Mouse (Mus musculus) G1E (cell line): ENCODE results near the gene Slc22a14. TPM values are rescaled to one million over a fixed set of nuclear protein-coding genes. Genes with fewer than 3 reads are reported as not detected.

ENCODE experiments used
- ATAC-seq: 2 replicates; pipeline ENCODE4 v1.8.0; 2016; ENCODE audit warnings: mild to moderate bottlenecking; ENCODE audit not compliant: insufficient number of reproducible peaks, poor library complexity, low FRiP score, severe bottlenecking; ENCODE audit errors: extremely low read depth
- DNase-seq: peaks from one replicate; pipeline ENCODE4 v3.0.0; 2012; ENCODE audit warnings: low spot score
- H3K27me3 ChIP-seq: 2 replicates; pipeline ENCODE4 v1.6.1; 2012; ENCODE audit warnings: mild to moderate bottlenecking, low read length, inconsistent platforms; ENCODE audit not compliant: insufficient read depth
- H3K36me3 ChIP-seq: replicated peaks from 2 replicates; pipeline ENCODE3; 2012; ENCODE audit warnings: mild to moderate bottlenecking, inconsistent platforms
- H3K4me1 ChIP-seq: 2 replicates; pipeline ENCODE4 v1.6.1; 2012; ENCODE audit warnings: low read depth, low read length, inconsistent platforms, mixed read lengths; ENCODE audit not compliant: insufficient read depth
- H3K4me3 ChIP-seq: 2 replicates; pipeline ENCODE4 v1.5.1; 2012; ENCODE audit warnings: low read depth, mild to moderate bottlenecking, inconsistent platforms, low read length, moderate library complexity, mixed read lengths
- H3K9me3 ChIP-seq: replicated peaks from 2 replicates; pipeline ENCODE4 v1.6.1; 2012; ENCODE audit warnings: inconsistent platforms
- CTCF ChIP-seq: IDR thresholded peaks from 2 replicates; pipeline ENCODE4 v1.5.1; 2012; ENCODE audit warnings: low read depth, low read length, inconsistent platforms, mixed read lengths
- GATA1 ChIP-seq: IDR thresholded peaks from 2 replicates; pipeline ENCODE4 v1.6.1; 2012; ENCODE audit warnings: borderline replicate concordance, low read length, inconsistent platforms, mixed read lengths
- GATA2 ChIP-seq: IDR thresholded peaks from 2 replicates; pipeline ENCODE4 v1.6.1; 2012; ENCODE audit warnings: low read depth, low read length, inconsistent platforms, borderline replicate concordance
- POLR2AphosphoS5 ChIP-seq: IDR thresholded peaks from 2 replicates; pipeline ENCODE4 v1.6.1; 2012; ENCODE audit warnings: low read depth, low read length, inconsistent platforms; ENCODE audit not compliant: insufficient replicate concordance
- TAL1 ChIP-seq: conservative IDR thresholded peaks from 2 replicates; pipeline ENCODE4 v1.6.1; 2012; ENCODE audit warnings: low read depth, low read length, inconsistent platforms, mixed read lengths
- polyA plus RNA-seq: library from polyadenylated mRNA; stranded (reverse); fragments of >175 nt; gene quantifications from 2 replicates; pipeline ENCODE4 v1.2.3, GENCODE M21; 2012
- total RNA-seq, 2 experiments: library from RNA; stranded (forward) in 1 of 2; stranded (reverse) in 1 of 2; fragments of 200-1000 nt in 1 of 2; fragments of >200 nt in 1 of 2; fragmentation: Nextera tagmentation in 1 of 2; gene quantifications; 2 replicates each; pipeline ENCODE4 v1.2.3; 2014 to 2017

Slc22a14 gene
- total and polyA plus RNA-seq, 3 experiments = not detected

DNA sequence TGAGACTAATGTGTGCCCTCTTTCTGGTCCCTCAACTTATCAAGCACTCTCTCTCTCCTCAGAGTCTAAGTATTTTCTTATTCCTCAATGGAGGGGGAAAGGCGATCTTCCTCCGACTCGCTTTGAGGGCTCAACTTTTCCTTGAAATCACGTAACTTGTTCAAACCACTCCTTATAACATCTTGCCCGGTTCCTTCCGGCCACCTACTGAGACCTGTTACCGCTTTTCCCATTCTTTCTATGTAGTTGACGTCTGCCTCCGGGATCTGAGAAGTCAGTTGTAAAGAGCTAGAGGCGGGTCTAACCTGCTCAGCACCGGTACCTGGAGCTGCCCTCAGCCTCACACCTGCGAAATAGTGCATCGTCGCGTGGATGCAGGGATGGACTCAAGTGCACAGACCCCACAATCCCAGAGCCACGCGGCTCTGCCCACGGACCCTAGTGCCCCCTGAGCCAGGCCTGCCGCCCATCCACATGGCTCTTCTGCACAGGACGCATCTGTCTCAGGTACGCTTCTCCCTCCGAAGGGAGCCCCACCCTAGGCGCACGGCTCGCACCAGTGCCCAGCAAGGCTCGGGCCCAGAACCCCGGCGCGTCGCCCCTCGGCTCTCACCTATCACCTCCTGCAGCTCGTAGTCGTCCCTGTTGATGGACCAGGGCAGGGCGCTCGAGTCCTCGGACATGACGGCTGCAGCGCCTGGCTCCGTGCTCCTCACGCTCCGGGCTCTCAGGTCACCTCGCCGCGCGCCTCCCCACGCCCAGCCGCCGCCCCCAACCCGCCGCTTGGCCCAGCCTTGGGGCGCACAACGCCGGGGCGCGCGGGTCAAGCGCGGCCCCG is 43.7 kb downstream of the Slc22a14 start:
- TF ChIP-seq GATA1 (no peak), GATA2 (no peak), CTCF (no peak), TAL1 (no peak), POLR2AphosphoS5 (no peak)
- DNase-seq = no peak
- H3K4me1 ChIP-seq = peaks cover 42% of the 10 kb centered on the region
- no peak for ATAC-seq
- H3K4me3 ChIP-seq = peak overlapping the region; percentile 99
- no peaks in the 10 kb centered on the region for H3K9me3 ChIP-seq
- no peaks in the 10 kb centered on the region for H3K27me3 ChIP-seq
- H3K36me3 ChIP-seq = peaks cover 22% of the 10 kb centered on the region

- H3K4me1 ChIP-seq = peaks cover 41% of the 10 kb centered on the region
Observed at GRCm38 (mm10) chr9:119320946-119321345, 44.4 kb downstream of the Slc22a14 start.

DNA sequence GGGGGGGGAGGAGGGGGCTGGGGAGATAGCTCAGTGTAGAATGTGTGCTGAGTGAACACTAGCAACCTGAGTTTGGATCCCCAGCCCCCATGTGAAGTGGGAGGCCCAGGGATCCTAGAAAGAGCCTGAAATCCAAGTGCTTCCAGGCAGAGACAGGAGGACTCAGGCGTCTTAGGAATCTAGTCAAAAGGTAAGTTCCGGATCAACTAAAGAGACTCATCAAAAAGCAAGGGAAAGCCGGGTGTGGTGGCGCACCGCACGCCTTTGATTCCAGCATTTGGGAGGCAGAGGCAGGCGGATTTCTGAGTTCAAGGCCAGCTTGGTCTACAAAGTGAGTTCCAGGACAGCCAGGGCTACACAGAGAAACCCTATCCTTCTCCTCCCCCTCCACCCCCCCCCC is 44.9 kb downstream of the Slc22a14 start:
- H3K9me3 ChIP-seq = no peaks in the 10 kb centered on the region
- H3K4me3 ChIP-seq = no peak overlapping the region; the same call in 1 of the 2 replicates
- H3K36me3 ChIP-seq = peaks cover 26% of the 10 kb centered on the region
- H3K27me3 ChIP-seq = no peaks in the 10 kb centered on the region
- H3K4me1 ChIP-seq = peaks cover 44% of the 10 kb centered on the region
- TF ChIP-seq POLR2AphosphoS5 (no peak), GATA2 (no peak), GATA1 (no peak), TAL1 (no peak), CTCF (no peak)
- ATAC-seq = no peak
- no peak for DNase-seq

More at GRCm38 (mm10) chr9:119320946-119321345, 44.4 kb downstream of the Slc22a14 start:
- TF ChIP-seq GATA1 = no peak
- Histone ChIP-seq H3K36me3 (peaks cover 24% of the 10 kb centered on the region), H3K4me3 (peak overlapping the region; percentile 99; the same call in 1 of the 2 replicates), H3K9me3 (no peaks in the 10 kb centered on the region), H3K27me3 (no peaks in the 10 kb centered on the region)
- ATAC-seq = no peak
- DNase-seq = no peak

- DNase-seq (no peak), ATAC-seq (no peak)
- H3K4me3 ChIP-seq = no peak overlapping the region
- no peaks in the 10 kb centered on the region for H3K9me3 ChIP-seq
- H3K36me3 ChIP-seq = peaks cover 34% of the 10 kb centered on the region
- peaks cover 43% of the 10 kb centered on the region for H3K4me1 ChIP-seq
- TF ChIP-seq GATA1 (no peak), GATA2 (no peak), POLR2AphosphoS5 (no peak), CTCF (no peak), TAL1 (no peak)
- no peaks in the 10 kb centered on the region for H3K27me3 ChIP-seq
Observed at GRCm38 (mm10) chr9:119318891-119319290, 46.5 kb downstream of the Slc22a14 start.

DNA sequence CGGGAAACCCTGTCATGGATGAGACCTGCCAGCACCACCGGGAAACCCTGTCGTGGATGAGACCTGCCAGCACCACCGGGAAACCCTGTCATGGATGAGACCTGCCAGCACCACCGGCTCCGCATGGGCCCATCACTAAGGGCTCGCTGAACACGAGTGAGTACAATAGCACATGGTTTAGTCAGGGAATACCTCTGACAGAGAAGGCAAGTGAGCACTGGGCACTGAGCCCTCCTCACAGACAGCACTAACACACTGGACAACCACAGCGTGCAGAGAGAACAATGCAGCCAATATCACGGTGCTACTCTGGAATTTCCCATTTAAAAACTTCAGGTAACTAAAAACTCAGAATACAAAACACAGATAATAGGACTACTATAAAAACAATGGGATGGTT is 52.3 kb downstream of the Slc22a14 start:
- ATAC-seq = no peak
- DNase-seq = no peak
- peaks cover 50% of the 10 kb centered on the region for H3K36me3 ChIP-seq
- peaks cover 21% of the 10 kb centered on the region for H3K4me1 ChIP-seq
- no peak overlapping the region for H3K4me3 ChIP-seq
- TF ChIP-seq GATA2 = no peak
- TF ChIP-seq TAL1 = no peak
- TF ChIP-seq POLR2AphosphoS5 = no peak
- TF ChIP-seq GATA1 = no peak
- TF ChIP-seq CTCF = no peak
- no peaks in the 10 kb centered on the region for H3K9me3 ChIP-seq
- no peaks in the 10 kb centered on the region for H3K27me3 ChIP-seq

- DNase-seq (no peak), ATAC-seq (no peak)
- no peaks in the 10 kb centered on the region for H3K9me3 ChIP-seq
- H3K4me3 ChIP-seq = no peak overlapping the region
- TF ChIP-seq POLR2AphosphoS5 (no peak), TAL1 (no peak), GATA2 (no peak), GATA1 (no peak), CTCF (no peak)
- no peaks in the 10 kb centered on the region for H3K27me3 ChIP-seq
- peaks cover 56% of the 10 kb centered on the region for H3K36me3 ChIP-seq
- H3K4me1 ChIP-seq = peaks cover 11% of the 10 kb centered on the region
Observed at GRCm38 (mm10) chr9:119309067-119309466, 56.3 kb downstream of the Slc22a14 start.
